Mouse (Mus musculus): ENCODE results near the gene Ppp2r5c.

The Ppp2r5c gene

GRCm38 (mm10) chr12:110446290-110447170, at the start of gene Ppp2r5c:
TSS of gene Ppp2r5c (plus strand) at chr12:110447120.
- peak; percentile 94 for DNase-seq (ENCODE audit: low spot score)

GRCm38 (mm10) chr12:110398351-110398750, 48.6 kb upstream of the Ppp2r5c start:
- DNase-seq (ENCODE audit: low spot score) = peak; percentile 55

GRCm38 (mm10) chr12:110399161-110399560, 47.8 kb upstream of the Ppp2r5c start:
- DNase-seq (ENCODE audit: low spot score) = no peak

- DNase-seq (ENCODE audit: low spot score) = no peak
These were observed 46.0 kb upstream of the Ppp2r5c start for GRCm38 (mm10) chr12:110400936-110401335.

GRCm38 (mm10) chr12:110401871-110402270, 45.0 kb upstream of the Ppp2r5c start:
- DNase-seq (ENCODE audit: low spot score) = no peak

- DNase-seq (ENCODE audit: low spot score) = no peak
These were observed 30.7 kb upstream of the Ppp2r5c start for GRCm38 (mm10) chr12:110416244-110416643.

- no peak for DNase-seq (ENCODE audit: low spot score)
These were observed 29.6 kb upstream of the Ppp2r5c start for GRCm38 (mm10) chr12:110417023-110417986.

GRCm38 (mm10) chr12:110417987-110418734, 28.8 kb upstream of the Ppp2r5c start:
- peak; percentile 66 for DNase-seq (ENCODE audit: low spot score)

- DNase-seq (ENCODE audit: low spot score) = peak; percentile 45
These were observed 28.1 kb upstream of the Ppp2r5c start for GRCm38 (mm10) chr12:110418735-110419350.

- DNase-seq (ENCODE audit: low spot score) = no peak
These were observed 27.0 kb upstream of the Ppp2r5c start for GRCm38 (mm10) chr12:110419879-110420278.

- no peak for DNase-seq (ENCODE audit: low spot score)
These were observed 25.6 kb upstream of the Ppp2r5c start for GRCm38 (mm10) chr12:110421361-110421760.

- no peak for DNase-seq (ENCODE audit: low spot score)
These were observed 22.8 kb upstream of the Ppp2r5c start for GRCm38 (mm10) chr12:110424008-110424704.

GRCm38 (mm10) chr12:110426417-110427010, 20.4 kb upstream of the Ppp2r5c start:
- DNase-seq (ENCODE audit: low spot score) = no peak

GRCm38 (mm10) chr12:110429340-110429973, 17.5 kb upstream of the Ppp2r5c start:
- no peak for DNase-seq (ENCODE audit: low spot score)

- DNase-seq (ENCODE audit: low spot score) = no peak
These were observed 16.9 kb upstream of the Ppp2r5c start for GRCm38 (mm10) chr12:110429990-110430389.

- peak; percentile 56 for DNase-seq (ENCODE audit: low spot score)
These were observed 15.1 kb upstream of the Ppp2r5c start for GRCm38 (mm10) chr12:110431805-110432204.

- DNase-seq (ENCODE audit: low spot score) = peak; percentile 52
These were observed 10.1 kb upstream of the Ppp2r5c start for GRCm38 (mm10) chr12:110436638-110437366.

GRCm38 (mm10) chr12:110437367-110437703, 9.6 kb upstream of the Ppp2r5c start:
- DNase-seq (ENCODE audit: low spot score) = no peak

- no peak for DNase-seq (ENCODE audit: low spot score)
These were observed 8.4 kb upstream of the Ppp2r5c start for GRCm38 (mm10) chr12:110438367-110438973.
